Mouse (Mus musculus) NIH3T3 (cell line): ENCODE measurements around the gene Sema3f.
A peak's percentile ranks its signal among the peaks of the same experiment; 100 is the strongest.

ENCODE experiments used
- DNase-seq: peaks from one replicate; pipeline ENCODE4 v3.0.0-alpha.2; 2012; ENCODE audit warnings: low read depth

Sema3f gene

DNA sequence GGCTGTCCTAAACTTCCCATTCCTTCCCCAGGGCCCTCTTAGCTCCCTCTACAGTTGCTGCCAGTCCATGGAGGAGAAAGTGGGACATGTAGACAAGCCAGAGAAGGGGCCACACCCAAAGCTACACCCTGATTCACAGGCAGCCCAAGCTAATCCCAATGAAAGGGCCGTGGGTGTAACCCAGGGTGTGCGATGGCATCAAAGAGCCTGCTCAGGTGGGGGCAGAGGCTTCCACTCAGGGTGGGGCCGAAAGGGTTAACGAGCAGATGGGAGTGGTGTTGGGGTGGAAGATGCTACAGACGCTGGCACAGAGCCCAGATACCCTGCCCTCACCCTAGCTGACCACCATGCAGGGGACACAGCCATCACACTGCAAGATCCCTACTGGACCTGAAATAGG is 17.5 kb downstream of the Sema3f start:
- DNase-seq = no peak

DNA sequence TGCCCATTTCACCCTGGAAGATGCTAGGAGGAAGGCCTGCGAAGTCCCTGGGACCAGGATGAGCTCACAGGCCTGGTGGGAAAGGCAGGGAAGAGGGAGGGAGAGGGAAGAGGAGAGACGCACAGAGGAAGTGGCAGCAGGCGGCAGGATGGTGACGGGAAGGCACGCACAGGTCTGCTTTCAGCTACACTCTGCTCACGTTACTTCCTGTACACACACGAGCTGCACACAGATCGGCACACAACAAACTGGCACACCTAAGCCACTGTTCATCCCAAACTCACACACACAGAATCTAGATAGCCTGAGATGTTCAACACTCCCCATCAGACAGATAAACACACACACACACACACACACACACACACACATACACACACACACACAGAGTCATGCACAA is 19.9 kb downstream of the Sema3f start:
- DNase-seq = no peak

DNA sequence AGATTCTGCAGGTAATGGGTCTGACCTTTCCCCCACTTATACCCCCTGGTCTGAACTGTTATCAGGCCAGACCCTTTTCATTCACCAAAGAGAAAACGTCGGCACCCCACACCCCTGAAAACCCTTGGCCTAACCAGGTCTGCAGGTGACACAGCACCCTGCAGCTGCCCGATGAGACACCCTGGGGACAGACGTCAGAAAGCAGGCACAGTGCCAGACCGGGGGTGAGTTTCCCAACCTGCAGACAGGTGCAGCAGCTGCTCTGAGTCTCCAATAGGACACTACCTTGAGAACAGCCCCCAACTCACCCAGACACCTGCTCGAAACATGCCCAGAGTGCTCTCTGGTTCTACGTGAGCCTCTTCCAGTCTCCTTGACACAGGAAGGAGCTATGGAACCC is 21.3 kb downstream of the Sema3f start:
- no peak for DNase-seq

DNA sequence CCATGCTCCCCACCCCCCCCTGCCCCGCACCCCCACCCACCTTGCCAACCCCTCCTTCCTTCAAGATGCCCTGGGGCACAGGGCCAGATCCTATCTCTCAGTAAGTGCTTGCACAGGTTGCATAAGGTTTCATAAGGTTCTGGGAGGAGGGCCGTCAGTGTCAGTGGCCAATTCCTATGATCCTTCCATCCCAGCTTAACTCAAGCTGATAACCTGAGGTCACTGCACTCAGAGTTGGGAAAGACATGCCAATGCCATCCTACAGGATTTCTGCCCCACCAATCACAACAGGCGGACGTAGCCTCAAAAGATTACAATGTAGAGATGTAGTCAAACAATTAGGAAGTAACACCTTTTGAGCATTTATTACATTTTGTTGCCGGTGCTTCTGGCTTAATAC is 21.9 kb downstream of the Sema3f start:
- no peak for DNase-seq

DNA sequence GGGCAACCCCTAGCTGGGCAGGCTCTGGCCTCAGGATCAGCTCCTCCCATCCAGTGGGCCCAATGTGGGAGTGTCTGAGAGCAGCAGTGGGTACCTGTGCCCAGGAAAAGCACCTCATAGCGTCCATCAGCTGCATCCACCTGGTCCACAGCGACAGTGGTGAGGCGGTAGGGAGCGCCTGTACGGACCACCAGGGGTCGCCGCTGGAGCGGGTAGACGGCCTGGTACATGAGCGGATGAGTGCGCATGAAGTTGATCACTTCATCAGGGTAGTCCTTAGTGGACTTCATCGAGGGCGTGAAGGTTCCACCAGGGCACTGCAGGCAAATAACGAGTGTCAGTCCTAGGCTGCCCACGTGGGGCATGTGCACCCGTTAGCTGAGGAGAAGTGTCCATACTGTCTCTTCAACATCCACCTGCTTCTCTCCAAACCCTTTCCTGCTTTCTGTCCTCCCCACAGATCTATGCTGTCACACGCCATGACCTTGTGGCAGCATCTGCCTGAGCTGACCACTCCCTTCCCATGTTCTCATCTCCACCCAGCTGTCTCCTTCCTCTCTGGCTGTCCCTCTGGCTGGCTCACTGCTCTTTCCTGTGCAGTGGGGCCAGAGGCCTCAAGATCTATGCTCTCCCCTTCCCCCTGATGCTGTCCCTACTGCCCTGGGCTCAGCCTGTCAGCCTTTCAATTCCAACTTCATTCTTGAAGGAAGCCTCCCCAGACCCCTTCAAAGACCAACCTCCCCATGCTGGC is 24.9 kb downstream of the Sema3f start:
- DNase-seq = peak; percentile 62

DNA sequence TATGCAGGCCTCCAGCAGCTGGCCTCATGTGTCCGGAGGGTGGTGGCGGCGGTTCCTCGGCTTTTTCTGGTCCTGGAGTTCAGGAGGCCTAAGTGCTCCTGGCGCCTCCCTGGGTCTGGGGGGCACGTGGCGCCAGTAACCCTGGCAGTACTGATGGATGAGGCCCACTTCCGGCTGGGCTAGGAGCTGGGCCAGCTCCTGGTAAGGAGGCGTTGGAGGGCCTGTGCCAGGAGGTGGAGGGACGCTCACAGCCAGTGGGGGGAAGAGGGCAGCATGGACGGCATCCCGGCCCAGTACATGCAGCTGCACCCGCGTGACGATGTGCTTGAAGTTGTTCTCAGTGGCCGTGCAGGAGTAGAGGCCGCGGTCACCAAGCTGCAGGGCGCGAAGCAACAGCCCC is 27.9 kb downstream of the Sema3f start:
- no peak for DNase-seq

DNA sequence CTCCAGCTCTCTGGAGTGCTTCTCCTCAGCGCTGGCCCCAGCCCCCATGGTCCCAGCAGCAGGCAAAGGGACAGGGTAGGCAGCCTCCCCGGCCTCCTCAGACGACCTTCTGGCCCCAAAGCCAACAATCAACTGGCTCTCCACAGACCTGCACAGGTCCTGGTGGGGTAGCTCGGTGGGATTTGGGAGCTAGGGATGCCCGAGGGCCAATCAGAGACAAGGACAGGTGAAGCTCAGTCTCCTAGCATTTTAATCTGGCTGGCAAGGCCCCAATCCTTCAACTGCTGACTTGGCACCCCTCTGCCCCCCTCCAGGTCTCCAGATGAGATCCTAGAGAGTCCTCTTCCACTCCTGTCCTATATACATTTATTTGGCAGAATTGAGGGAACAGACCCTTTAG is 30.8 kb downstream of the Sema3f start, which contains the start of gene Gnat1:
Gnat1 (minus strand) TSS at position 212 of the 400 bp plus-strand sequence.
- DNase-seq = no peak

DNA sequence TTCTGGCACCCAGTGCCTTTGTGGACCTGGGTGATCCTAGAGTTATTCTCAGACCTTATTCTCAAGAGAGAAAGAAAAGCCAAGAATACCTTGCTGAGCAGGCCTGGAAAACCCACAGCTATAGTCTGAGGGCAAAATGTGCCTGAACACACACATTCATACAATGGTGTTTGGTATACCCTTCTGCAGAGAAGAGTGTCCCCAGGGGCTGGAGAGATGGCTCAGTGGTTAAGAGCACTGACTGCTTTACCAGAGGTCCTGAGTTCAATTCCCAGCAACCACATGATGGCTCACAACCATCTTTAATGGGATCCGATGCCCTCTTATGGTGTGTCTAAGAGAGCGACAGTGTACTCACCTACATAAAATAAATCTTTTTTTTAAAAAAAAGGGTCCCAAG is 31.4 kb downstream of the Sema3f start:
- no peak for DNase-seq

DNA sequence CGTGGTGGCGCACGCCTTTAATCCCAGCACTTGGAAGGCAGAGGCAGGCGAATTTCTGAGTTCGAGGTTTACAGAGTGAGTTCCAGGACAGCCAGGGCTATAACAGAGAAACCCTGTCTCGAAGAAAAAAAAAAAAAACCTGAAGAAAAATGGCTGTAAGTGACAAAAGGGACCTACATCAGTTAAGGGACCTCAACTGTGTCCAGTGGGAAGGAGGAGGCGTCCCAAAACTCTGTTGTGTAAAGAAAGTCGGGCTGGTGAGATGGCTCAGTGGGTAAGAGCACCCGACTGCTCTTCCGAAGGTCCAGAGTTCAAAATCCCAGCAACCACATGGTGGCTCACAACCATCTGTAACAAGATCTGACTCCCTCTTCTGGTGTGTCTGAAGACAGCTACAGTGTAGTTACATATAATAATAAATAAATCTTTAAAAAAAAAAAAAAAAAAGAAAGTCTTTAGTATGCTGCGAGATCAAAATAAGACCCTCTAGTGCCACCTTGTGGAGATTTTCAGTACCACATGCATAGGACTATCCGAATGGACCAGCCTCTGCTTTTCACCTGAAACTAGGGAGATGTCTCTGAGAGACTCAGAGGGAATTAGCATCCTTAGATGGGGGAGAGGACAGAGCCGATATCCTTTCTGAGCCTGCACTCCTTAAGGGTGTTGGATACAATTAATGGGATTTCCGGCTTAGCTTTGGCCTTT is 32.3 kb downstream of the Sema3f start:
- peak; percentile 86 for DNase-seq

DNA sequence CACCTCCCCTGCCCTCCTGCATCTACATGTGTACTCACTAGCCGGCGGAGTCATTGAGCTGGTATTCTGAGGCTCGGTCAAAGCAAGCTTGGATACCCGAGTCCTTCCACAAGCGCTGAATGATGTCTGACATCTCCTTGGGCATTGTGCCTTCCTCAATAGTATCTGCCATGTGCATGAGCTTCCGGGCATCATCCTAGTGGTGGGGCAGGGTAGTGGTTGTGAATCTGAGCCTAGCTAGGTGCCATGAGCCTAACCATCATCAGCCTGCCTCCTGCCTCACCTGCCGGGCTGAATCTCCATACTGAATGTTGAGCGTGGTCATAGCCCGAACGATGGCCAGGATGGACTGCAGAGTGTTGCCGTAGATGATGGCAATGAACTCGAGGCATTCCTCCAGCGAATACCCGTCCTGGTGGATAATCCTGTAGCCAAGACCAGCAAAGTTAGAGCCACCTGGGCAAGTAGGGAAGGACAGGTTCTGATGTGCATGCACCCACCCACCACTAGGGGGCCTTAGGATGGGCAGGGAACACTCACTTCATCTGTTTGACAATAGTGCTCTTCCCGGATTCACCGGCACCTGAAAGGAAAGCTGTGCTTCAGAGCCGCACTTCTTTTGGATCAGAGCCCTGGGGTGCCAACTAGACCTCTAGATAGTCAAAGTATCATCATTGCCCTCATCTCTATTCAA is 33.0 kb downstream of the Sema3f start:
- peak; percentile 37 for DNase-seq

DNA sequence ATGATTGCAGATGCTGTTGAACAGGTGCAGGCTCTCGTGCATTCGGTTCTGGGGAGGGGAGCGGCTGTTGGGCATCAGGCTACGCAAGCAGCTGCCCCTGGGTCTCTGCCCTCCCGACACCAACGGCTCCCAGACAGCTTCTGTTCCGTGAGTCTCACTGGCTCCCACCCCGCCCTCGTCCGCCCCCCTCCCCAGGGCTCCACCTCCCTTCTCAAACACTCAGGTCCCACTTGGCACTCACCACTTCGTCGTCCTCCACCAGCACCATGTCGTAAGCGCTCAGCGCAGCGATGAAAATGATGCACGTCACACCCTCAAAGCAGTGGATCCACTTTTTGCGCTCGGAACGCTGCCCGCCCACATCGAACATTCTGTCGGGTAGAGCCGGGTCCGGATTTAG is 34.0 kb downstream of the Sema3f start:
- DNase-seq = no peak

DNA sequence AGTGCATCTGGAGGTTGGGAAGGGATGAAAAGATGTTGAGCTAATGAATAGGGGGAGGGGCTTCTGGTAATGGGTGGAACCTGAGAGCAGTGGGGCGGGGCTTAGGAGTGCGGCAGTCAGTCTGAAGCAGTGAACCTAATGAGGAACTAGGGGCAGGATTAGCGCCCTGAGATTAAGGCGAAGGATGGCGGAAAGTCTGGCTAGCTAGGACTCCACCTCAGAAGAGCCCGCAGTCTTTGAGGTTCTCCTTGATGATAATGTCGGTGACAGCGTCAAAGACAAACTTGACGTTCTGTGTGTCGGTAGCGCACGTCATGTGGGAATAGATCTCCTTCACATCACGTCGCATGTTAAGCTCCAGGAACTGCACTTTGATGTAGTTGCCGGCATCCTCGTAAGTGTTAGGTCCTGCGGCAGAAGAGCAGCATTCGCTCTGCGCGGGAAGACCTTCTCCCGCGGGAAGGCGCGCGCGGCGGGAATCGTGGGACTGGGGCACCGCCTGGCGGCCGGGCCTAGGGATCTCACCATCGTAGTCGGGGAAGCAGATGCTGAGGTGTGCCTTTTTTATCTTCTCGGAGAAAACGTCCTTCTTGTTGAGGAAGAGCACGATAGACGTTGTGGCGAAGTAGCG is 34.5 kb downstream of the Sema3f start:
- DNase-seq = peak; percentile 49

DNA sequence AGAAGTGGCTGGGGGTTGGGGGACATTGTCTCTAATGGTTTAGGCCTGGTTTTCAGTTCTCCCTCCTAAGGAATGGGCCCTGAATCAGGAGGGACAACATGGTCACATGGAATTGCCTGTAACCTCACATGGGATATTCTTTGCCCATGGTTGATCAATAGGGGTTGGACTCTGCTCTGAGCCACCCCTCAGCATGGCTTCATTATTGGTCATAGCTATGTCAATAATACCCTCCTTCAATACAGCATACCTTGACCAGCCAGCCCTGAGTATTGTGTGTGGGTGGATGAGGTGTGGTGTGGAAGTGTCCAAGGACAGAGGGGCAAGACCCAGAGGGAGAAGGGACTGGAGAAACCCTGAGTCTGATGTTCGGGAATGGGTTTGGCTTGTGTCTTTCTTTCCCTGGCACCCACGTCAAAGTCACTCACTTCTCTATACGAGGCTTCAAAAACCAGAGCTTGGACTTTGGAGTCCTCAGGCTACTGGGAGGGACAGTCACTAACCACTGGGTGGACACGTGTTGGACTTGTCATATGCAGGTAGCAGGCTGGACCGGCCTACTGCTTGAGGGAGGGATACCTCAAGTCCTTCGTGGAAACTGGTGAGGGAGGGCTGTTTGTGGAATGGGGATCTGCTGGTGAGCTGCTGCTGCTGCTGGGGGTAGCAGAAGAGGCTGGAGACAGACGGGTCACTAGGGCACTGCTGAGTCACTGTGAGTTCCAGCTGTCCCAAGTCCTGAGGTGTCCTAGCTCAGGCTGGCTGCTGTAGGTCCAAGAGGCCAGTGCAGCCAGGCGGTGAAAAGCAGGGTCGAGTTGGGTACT is 35.5 kb downstream of the Sema3f start:
- DNase-seq = no peak

DNA sequence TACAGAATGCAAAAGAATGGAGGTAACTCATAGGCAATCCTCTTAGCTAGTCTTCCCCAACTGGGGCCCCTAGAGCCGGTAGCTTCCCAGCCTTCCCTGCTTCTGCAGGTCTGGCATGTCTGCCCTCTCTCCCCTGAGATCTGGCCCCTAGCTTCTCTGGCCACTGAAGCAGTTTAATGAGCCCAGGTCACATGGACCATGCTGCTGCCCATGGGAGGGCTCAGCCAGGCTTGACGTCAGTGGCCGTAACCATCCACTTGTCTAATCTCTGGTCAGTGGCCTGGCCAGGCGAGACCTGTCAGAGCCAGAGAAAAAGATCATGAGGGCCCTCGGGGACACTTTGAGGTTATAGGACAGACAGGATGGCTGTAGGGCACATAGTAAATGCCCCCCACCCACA is 40.0 kb downstream of the Sema3f start:
- DNase-seq = no peak

DNA sequence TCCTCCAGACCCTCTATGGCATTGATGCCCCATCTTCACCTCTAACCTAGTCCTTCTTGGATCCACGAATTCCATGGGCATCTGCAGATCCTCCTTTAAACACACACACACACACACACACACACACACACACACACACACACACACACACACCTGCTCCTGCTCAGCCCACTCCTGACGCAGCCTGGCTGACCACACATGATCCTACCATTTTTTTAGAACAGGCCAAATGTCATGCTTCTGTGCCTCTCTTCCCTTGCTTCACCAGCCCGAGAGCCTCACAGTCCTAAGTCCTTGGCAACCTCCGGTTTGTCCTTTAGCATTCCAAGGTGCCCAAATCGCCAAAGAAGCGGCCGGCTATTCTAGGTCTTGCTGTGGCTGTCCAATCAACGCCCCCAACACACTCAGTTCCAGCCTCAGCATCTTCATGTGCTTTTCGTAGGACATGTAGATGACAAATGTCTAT is 40.8 kb downstream of the Sema3f start, which contains the start of gene Slc38a3:
Slc38a3 (minus strand) TSS at position 51 of the 466 bp plus-strand sequence.
- DNase-seq = no peak

DNA sequence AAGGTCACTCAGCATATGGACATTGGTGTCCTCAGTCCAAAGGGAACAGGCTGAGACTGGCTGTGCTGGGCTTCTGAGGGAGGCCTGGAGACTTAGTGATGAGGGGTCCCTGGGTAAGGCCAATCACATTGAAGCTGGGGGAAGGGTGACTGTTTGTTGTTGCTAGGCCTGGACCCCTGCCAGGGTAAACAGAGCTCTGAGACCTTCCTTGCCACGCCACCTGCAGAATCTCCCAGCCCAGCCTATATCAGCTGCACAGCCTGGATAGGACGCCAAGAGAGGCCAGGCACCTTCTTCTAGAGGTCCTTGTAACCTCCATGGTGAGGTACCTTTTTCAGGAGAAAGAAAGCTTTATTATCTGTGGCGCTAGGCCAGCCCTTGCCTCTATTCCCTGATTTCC is 41.4 kb downstream of the Sema3f start:
- no peak for DNase-seq

DNA sequence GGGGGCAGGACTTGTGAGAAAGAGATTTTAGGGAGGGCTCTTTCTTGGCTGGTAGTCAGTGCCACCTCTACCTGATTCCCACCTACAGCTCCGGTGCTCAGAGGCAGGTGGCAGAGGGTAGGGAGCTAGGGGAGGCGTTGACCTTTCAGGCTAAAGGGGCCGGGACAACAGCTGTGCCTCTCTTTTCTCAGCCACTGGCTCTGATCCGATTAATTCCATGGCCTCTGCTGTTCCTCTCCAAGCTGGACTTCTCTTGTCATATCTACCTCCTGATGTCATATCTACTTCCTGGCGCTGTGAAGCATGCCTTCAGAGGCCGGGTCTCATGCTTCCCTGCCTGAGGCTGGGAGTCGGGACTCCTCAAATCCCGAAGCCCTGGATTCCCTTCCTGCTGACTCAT is 42.3 kb downstream of the Sema3f start:
- no peak for DNase-seq

DNA sequence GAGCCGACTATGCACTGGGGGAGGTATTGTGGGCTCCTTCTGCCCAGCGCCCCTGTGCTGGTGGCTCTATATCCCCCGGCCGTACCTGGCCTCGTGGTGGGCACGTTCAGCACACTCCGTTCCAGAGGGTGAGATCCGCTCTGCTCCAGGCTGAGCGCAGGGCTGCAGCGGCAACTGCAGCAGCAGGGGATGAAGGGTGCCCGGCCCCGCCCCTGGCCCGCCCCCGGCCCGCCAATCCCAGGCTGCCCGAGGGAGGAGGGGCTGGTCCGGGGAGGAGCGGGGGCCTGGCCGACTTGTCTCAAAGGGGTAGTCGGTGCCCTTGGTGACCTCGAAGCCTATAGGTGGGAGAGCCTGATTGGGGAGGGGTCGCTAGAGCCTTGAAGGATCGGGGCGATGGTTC is 43.1 kb downstream of the Sema3f start:
- no peak for DNase-seq

DNA sequence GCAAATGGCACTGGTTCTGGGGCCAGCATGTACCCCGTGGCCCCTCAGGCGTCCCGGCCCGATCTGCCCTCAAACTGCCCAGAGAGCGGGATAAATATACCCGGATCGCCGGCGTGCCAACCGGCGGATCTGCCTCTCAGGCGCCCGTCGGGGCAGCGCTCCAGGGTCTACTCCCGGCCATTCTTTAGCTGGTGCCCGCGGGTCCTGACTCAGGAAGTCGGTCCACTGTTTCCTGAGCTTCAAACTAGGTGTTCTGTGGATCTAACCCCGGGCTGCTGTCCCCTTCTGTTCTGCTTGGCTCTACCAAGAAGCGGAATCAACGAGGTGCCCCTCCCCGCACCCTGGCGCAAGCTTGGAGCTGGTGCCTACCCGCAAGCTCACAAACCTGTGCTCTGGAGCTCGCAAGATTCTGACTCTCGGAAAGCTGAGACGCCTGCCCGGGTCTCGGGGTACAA is 43.5 kb downstream of the Sema3f start:
- no peak for DNase-seq

DNA sequence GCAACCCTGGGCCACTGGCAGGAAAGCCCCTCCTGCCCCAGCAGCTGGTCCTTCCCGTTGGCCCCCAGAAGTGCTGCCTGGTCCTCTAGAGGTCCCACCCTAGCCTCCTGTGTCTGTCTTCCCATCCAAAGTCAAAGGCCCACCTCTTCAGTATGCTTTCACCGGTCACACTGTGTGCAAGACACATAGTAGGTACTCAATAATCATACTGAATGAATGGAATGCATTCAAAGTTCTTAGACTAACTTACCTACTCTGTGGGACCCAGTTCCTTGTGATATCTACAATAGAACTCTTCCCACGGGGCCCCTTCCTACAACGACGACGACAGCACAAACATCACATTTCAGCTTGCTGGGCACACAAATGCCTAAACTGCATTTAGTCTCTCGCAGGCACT is 45.0 kb downstream of the Sema3f start:
- no peak for DNase-seq

DNA sequence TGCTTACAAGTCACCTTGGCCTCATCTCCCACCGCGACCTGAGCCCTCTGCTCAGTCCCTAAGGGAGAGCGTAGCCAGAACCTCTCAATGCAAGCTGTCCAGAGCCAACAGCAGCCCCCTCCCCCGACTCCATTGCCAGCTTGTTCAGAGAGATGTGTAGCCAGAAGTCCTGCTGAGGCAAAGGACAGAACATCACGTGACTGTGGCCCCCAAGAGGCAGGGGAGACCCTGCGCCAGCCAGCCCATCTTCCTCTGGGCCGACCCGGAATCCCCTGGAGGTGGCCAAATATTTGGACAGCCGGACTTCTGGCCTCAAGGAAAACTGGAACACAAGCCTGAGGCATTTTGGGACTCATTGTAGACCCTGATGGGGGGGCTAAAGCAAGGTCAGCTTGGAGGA is 46.8 kb downstream of the Sema3f start:
- no peak for DNase-seq
